Mouse (Mus musculus) frontal cortex, postnatal 14 days (tissue): Measurements from ENCODE around the gene Ecm2.

Source experiments
- DNase-seq, 2 experiments: peaks; one replicate each; pipeline ENCODE4 v3.0.0; 2022; ENCODE audit warnings: low spot score in 2 of 2

The Ecm2 gene

GRCm38 (mm10) chr13:49507176-49507575, 2.6 kb downstream of the Ecm2 start:
- no peak for DNase-seq

GRCm38 (mm10) chr13:49518761-49519160, 14.2 kb downstream of the Ecm2 start:
- no peak for DNase-seq

GRCm38 (mm10) chr13:49526235-49526634, 21.6 kb downstream of the Ecm2 start:
- no peak for DNase-seq

GRCm38 (mm10) chr13:49530636-49531035, 26.0 kb downstream of the Ecm2 start:
- no peak for DNase-seq

GRCm38 (mm10) chr13:49536946-49537345, 32.3 kb downstream of the Ecm2 start:
- DNase-seq = no peak

- no peak for DNase-seq
These were observed 34.1 kb downstream of the Ecm2 start for GRCm38 (mm10) chr13:49538693-49539092.

GRCm38 (mm10) chr13:49544279-49544678, 39.7 kb downstream of the Ecm2 start, which contains the start of gene Aspn:
TSS of gene Aspn (plus strand) at chr13:49544443.
- no peak for DNase-seq

- no peak for DNase-seq
These were observed 41.0 kb downstream of the Ecm2 start for GRCm38 (mm10) chr13:49545646-49546045.

GRCm38 (mm10) chr13:49546517-49546916, 41.9 kb downstream of the Ecm2 start:
- no peak for DNase-seq

- no peak for DNase-seq
These were observed 43.0 kb downstream of the Ecm2 start for GRCm38 (mm10) chr13:49547563-49548150.

GRCm38 (mm10) chr13:49549616-49550015, 45.0 kb downstream of the Ecm2 start:
- no peak for DNase-seq

GRCm38 (mm10) chr13:49554519-49554918, 49.9 kb downstream of the Ecm2 start:
- no peak for DNase-seq

GRCm38 (mm10) chr13:49556203-49556602, 51.6 kb downstream of the Ecm2 start:
- DNase-seq = no peak

- no peak for DNase-seq
These were observed 52.3 kb downstream of the Ecm2 start for GRCm38 (mm10) chr13:49556924-49557323.

- no peak for DNase-seq
These were observed 54.6 kb downstream of the Ecm2 start for GRCm38 (mm10) chr13:49559185-49559584.

- DNase-seq = no peak
These were observed 56.3 kb downstream of the Ecm2 start for GRCm38 (mm10) chr13:49560886-49561285.

GRCm38 (mm10) chr13:49564347-49564746, 59.7 kb downstream of the Ecm2 start:
- DNase-seq = no peak

GRCm38 (mm10) chr13:49570371-49570770, 65.8 kb downstream of the Ecm2 start:
- DNase-seq = no peak

- DNase-seq = no peak
These were observed 66.8 kb downstream of the Ecm2 start for GRCm38 (mm10) chr13:49571418-49571817.

GRCm38 (mm10) chr13:49581541-49582530, 77.2 kb downstream of the Ecm2 start, which contains the start of gene Omd:
TSS of gene Omd (plus strand) at chr13:49582462.
- DNase-seq = no peak
